Mouse (Mus musculus) gastrocnemius, postnatal 10 days (tissue): ENCODE results near the gene Fbxo8. TPM values are rescaled to one million over a fixed set of nuclear protein-coding genes. Genes with fewer than 3 reads are reported as not detected.

Source experiments
- DNase-seq: peaks from one replicate; pipeline ENCODE4 v3.0.0; 2021; ENCODE audit warnings: mixed read lengths
- long read RNA-seq, 2 experiments: library from polyadenylated mRNA; stranded (forward); transcript quantifications; one replicate each; pipeline ENCODE4 v2.0.0; 2021
- total RNA-seq, 2 experiments: library from RNA; stranded (reverse); gene quantifications; 2 replicates each; pipeline ENCODE4 v1.2.3; 2021

The Fbxo8 gene
- total RNA-seq: 10 to 100 TPM; 20.8 to 26.0 TPM
- long read RNA-seq, experiment 1, transcript Fbxo8-201 (6 exons, 3,571 nt): major isoform, 11 of 14 reads
- long read RNA-seq, experiment 1, partial matches to known transcripts: 0 of 14 reads
- long read RNA-seq, experiment 1, other reads (novel, unspliced or antisense): 2 of 14 reads
- long read RNA-seq, experiment 2, transcript Fbxo8-201 (6 exons, 3,571 nt): major isoform, 11 of 16 reads
- long read RNA-seq, experiment 2, partial matches to known transcripts: 0 of 16 reads
- long read RNA-seq, experiment 2, other reads (novel, unspliced or antisense): 5 of 16 reads

DNA sequence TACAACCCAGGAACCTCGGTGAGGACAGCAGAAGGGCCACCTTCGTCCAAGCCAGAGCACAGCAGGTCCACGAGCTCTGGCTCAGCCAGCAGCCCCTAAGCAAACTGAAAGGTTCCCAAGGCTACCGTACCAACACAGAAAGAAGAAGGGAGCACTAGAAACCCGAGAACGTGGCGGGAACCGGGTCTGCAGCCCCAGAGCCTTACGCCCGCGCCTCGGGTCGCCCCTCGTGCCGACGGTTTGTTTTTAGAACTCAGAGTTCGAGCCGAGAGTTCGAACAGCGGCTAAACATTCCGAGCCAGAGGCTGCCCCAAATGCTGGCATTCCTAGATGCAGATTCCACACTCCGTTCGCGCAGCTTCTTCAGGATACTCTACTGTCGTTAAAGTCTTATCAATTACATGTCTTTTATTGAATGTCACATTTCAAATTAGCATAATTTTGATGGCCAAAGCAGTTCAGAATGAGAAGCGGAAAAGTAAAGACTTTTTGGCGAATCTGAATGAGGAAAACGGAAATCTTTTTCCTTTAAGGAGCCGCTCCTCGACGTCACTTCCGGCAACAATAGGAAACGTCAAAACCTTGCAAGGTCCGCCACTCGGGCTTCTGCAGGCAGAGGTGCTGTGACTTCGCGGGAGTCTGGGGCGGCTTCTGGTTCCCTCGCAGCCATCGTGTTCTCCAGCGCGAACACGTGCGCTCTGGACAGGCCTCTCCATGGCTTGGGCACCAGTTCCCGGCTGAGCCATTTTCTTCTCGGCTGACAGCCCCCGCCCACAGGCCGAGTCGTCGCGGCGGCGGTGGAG, at the start of gene Fbxo8, which contains the start of gene Cep44:
Gene Fbxo8 (plus strand): TSS at position 533 of the 803 bp plus-strand sequence.
Gene Cep44 (minus strand): TSS at position 490 of the 803 bp plus-strand sequence.
- DNase-seq: peak; percentile 76

DNA sequence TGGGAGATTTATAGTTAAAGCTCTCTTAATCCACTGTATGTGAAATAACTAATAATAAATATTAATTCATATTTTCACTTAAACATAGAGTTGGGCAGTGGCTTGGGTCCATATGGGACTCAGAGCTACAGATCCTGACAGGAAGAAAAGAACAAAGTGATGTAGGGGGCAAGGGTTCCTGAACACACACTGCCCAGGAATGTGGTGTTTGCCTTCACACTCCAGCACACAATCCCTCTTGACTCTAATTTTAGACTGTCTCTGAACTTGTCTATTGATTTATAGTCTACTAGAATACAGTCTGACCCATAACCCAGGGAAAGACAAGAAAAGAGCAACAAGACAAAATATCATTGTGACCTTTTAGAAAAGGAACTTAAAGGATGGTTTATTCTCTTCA, 49.0 kb upstream of the Fbxo8 start:
- no peak for DNase-seq

DNA sequence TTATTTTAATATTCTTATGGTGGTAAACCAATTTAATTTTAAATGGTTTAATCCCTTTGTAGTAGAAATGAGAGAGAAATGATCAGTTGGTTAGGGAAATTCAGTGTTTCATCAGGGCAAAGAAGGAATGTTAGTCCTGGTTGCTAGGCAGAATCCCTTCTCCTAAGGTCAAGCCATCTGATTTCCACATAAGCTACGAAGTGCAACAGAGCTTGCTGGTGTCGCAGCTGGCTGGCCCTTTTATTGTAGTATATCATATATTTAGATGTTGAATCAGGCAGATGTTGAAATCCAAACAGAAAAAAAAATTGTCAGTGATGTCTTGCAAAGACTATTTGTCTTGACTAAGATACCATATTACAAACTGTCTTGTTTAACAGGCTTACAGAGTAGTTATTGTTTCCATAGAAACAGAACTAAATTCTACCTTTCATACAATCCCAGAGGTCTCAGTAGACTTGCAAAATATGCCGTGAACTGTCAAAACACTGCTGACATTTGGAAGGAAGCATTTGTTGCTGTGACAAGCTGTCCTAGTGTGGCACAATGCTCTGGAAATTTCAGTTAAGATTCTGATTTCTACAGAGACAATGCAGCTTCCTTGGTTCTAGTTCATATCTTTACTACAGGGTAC, 42.5 kb upstream of the Fbxo8 start:
- DNase-seq: no peak

DNA sequence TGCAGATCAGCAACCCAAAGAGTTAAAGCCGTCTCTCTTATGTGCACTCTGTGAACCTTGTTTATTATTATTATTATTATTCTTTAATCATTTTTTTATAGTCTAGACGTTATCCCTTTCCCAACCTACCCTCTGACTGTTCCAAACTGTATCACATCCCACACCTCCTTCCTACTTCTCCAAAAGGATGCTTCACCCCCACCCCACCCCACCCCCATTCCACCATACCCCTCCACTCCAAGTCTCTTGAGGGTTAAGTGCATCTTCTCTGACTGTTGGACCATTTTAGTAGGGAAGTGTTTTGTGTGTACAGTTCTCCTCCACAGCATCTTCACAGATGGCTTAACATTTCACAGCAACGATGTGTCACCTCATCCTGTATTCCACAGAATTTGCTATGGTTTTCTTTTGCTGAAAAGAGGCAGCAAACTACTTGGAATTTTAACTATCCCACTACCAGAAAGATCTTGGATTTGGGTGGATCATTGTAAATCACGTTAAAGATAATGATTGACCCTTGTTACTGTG, 41.9 kb upstream of the Fbxo8 start:
- DNase-seq: no peak

DNA sequence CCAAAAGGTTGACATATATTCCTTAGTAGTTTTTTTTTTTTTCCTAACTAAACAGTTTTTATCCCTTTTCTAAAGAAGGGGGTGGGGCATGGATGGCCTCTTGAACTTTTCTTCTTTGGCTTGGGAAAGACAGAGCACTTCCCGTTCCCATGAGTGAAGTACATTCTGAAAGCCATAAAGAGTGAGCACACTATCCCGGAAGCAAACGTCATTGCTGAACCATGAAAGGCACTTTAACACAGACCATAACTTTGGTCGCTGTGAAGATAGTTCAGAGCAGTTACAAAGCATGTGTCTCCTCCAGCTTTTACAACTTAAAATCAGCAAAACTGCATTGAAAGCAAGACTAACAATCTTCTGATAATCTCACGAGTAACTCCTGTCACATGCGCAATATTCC, 32.0 kb upstream of the Fbxo8 start:
- DNase-seq: no peak

DNA sequence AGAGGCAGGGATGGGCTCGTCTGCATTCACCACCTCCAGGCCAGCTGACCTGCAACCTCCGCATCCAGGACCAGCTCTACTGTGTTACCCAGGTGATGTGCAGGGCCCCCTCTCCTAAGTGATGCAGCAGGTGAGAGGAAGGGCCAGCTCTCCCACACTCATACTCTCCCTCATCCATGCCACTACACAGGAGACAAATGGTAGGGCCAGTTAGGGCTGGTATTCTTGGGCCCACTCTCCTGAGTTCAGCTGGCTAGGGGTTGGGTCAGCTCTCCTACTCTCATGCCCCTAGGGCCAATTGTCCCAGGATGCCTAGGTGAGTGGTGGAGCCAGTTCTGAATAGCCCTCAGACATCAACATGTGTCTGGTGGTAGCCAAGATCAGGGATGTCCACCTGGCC, 30.6 kb upstream of the Fbxo8 start:
- DNase-seq: no peak

DNA sequence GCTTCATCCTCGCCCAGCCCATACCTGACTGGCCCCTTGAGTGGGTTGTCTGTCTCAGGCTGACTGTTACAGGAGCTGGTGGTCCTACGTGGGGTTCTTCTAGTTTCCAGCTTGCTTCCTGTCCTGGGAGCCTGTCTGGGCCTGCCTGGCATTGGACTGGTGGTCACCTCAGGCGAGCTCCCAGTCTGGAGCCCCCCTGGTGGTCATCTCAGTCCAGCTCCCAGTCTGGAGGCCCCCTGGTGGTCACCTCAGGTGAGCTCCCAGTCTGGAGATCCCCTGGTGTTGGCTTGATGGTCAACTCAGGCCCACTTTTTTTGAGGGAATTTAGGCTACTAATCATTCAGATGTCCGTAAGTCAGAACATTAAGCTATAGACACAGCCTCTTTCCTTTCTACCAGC, 29.8 kb upstream of the Fbxo8 start:
- DNase-seq: no peak

DNA sequence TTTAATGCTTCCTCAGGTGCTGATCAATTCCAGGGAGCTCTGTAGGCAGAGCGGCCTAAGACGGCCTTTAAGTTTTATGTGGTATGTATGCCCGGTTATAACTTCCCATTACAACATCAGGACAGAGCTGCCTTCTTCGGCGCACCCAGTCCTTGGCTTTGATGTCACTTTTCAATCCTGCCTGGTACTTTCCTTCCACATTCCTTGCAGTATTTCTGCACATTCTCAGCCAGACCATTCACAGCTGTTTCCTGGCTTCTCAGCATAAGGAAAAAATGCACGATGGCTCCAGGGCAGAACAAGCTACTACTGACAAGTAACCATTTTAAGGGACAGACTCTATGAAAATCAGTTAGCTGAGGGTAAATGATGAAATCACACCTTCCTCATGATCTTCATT, 22.0 kb upstream of the Fbxo8 start:
- no peak for DNase-seq

DNA sequence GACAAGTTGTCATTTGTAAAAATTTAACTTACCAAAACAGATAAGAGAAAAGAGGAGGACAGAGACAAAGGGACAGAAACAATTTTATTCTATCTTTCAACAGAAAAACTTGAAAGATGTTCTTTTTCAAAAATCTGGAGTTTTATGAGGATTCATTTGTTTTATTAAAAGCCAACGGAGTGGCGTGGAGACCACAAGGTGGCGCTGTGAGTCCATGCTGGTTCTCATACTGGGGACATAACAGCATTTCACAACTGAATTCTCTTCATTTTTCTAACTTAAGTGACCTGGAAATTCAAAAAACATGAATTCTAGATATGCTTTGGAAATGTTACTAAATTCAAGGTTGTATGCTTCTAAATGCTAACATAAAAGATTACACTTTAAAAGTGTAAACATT, 20.5 kb upstream of the Fbxo8 start:
- peak; percentile 79 for DNase-seq

DNA sequence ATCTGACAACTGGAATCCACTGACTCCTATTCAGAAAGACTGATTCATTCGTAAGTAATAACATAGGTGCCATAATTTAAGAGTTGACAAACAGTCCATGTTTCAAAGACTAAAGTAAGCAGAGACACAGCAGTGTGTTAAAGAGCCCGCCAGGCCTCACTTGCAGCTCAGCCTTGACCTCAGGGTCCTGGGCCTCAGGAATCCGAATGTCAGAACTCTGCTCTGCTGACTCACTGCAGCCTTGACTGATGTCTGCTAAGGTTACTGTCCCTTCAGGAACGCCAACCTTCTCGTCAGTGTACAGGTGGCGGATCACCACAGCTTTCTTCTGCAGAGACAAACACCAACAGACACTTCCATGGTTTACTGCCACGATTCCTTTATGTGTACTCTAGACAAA, 10.2 kb upstream of the Fbxo8 start:
- DNase-seq: no peak

DNA sequence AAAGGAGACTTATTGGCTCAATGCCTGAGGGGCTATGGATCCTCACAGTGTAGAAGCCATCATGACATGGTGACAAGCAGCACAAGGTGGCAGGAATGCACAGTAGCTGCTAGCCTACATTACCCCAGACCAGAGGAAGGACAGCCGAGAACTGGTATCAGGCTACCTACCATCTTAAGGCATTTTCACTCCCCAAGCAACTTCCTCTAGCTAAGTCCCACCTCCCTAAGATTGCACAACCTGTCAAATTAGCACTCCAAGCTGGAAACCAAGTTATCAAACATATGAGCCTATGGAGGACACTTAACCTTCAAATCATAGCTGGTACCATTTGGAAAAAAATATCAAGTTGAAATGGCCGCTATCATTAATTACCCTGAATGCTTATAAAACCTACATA, 3.0 kb upstream of the Fbxo8 start:
- no peak for DNase-seq

DNA sequence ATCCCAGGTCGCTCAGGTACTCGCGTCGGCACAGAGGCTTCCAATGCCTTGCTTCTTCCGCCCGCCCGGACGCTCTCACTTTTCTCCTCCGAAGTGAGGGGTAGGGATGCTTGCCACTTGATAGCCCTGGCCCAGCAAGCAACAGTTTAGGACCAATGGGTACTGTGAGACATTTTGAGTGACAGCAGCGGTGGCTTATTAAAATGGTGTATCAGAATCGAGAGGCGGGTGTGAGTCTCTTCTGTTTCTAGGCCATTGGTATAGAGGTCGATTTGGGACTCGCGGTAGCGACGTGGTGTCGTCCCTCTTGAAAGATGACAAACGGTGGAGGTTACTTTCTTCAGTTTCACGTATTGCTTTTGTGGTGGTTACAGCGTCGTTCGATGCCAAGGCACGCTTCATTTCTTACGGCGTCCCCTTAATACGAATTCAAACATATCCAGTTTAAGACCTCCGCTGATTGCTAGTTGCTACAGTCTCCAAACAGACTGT, 517 bp downstream of the Fbxo8 start:
- DNase-seq: peak; percentile 70

DNA sequence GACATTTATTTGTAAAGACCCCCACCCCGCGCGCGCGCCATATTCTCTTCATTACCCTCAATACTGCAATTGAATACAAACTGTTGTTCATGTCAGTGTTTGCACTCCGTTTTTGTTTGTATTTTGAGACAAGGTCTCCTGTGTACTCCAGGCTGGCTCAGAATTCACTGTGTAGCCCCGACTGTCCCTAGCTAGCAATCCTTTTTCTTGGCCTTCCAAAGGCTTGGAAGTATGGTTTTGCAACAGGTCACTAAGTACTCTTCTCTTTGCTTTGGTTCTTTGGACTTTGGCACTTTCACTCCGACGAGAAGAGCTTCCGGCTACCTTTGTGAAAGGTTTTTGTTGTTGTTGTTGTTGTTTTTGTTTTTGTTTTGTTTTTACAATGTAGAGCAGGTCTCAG, 1.2 kb downstream of the Fbxo8 start:
- DNase-seq: no peak

DNA sequence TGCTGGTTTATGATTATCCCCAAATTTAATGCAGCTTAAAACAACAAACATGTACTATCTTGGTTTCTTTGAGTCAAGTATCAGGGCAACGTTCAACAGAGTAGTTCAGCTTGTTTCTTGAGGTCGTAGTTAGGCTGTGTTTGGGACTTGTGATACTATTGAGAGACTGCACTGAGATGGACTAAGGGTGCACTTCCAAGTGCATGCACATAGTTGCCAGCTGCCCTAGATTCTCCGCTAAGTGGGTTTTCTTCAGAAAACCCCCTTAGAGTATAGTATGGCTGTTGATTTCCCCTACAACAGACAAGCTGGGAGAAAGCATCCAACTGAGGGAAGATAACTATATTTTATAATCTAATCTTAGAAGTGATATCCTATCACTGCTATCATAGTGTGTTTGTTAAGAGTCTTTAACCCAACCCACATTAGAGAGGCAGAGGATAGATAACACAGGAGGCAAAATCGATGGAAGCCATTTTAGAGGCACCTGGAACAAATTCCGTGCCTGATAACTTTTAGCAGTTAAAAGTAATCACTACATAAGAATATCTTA, 1.7 kb downstream of the Fbxo8 start:
- DNase-seq: no peak

DNA sequence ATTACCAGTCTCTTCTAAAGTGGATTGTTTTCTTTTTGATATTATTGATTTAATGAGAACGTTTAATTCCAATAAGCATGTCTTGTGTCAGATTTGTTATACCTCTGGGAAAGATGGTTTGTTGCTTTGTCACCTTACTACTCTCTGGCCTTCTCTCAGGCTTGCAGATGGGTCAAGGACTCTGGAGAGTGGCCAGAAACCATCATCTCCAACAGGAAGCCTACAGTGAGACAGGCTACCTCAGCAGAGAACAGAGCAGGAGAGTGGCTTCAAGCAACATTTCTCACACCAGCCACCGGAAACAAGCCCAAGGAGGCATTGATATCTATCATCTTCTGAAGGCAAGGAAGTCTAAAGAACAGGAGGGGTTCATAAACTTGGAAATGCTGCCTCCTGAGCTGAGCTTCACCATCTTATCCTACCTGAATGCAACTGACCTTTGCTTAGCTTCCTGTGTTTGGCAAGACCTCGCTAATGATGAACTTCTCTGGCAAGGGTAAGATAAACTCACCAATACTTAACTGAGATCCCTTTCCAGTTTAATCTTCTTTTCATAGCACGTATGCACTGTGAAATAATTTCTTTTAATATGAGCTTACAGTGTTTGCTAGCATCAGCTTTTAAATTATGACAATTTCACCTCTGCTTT, 13.6 kb downstream of the Fbxo8 start:
- DNase-seq: no peak

DNA sequence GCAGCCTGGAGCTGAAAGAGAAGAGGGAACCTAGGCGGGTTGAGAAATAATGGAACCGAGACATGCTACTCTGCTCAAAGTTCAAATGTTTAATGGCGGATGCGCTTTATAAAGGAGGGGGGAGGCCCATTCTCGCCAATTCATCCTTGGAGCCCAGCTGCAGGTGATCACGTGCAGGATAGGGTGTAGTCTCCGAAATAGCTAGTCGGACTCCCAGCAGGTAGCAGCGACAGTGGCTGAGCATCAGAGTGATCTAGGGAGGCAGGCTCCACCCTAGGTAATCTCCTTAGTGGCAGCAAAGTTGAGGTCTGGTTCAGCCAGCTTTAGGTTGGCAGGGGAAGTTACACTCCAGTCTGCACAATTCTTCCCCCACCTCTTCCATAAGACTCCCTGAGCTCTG, 16.0 kb downstream of the Fbxo8 start:
- DNase-seq: no peak

DNA sequence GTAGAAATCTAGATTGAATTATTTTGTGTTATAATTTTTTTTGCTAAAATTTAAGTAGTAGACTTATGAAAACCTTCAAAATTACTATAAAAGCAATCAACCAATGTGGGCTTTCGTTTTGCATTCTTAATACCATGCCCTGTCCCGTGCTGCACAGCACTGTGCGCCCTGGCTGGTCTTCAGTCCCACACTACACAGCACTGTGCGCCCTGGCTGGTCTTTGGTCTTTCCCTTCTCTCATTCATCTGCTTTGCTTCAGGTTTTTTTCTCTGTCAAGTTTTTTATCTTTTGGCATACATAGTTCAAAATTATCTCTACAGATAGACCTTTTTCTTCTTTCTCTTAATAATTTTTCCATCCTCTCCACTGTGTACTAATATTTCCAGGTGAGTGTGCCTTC, 30.0 kb downstream of the Fbxo8 start:
- peak; percentile 27 for DNase-seq

DNA sequence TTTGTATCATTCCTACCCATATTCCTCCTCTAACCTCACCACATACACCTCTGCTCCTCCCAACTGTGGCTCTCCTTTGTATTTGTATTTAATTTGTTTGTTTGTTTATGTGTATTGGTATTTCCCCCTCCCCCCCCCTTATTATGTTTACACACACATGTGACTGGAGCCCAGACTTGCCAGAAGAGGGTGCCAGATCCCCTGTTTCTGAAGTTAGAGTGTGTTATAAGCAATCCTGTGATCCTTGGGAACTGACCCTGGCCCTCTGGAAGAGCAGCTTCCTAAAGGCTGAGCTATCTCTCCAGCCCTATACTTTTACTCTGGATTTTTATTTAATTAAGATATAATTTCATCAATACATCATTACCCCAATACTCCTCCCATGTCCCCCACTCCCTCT, 32.0 kb downstream of the Fbxo8 start:
- DNase-seq: peak; percentile 24

DNA sequence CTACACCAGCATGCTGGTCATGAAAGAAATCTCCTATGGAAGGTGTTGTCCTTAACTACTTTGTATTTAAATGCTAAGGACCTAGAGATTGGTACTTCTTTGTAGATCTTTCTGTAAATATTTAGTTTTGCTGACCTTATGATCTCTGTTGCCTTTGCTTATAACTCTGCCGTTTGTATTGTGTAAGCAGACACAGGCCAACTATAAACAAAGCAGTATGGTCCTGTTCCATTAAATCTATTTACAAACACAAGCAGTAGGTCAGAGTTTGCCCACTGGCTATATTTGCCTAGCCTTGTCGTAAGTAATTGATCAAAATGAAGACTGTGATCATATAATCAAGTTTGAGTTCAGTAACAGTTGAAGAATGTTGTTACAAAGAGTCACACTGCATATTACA, 38.1 kb downstream of the Fbxo8 start:
- no peak for DNase-seq

DNA sequence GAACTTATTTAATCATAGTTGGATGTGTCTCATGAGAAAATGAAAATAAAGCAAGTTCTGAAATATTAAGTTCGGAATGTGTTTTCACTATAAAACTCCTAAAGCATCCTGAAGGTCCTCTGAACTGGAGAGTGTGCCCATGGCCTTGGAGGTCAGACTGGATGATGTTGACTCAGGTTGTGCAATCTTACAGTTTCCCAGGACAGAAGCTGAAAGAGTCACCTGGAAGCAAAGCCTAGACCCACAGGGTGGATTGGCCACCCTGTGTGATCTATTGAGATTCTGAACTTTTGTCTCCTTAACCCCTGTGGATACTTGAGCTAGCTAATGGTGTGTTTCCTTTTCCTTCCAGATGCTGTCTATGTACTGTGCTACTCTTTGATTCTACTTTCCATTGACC, 40.2 kb downstream of the Fbxo8 start:
- no peak for DNase-seq

DNA sequence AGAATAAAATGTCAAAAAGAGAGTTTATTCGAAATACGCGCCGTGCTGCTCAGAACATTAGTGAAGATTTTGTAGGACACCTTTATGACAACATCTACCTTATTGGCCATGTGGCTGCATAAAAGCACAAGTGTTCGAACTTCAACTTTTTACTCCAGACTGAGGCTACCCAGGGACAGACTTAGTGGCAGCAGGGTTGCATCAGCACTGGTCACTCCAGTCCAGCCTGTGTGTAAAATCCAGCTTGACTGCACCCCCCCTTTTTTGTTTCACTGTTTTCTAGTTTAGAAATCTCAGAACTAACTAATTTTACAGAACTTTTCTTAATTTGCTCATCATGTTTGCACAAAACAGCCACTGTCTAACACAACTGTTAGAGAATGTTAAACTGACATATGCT, 40.6 kb downstream of the Fbxo8 start:
- DNase-seq: no peak

DNA sequence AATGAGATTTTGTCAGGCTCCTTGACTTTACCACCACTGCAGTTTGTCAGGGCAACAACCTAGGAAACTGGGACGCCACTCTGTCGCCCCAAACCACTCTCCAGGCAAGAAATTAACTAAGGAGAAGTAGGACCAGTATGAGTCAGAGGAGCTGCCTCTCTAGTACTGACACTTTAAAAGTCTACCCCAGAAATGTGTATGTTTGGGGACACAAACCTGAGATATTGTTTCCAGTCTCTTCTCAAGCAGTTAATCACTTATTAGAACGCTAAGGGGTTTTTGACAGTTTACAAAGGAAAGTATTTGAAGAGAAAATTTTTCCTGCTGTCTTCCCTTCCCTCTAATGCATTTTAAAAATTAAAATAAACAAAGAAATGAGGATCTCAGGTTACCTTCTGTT, 55.6 kb downstream of the Fbxo8 start:
- DNase-seq: no peak
